Mouse (Mus musculus): Measurements from ENCODE around the gene Asb8. TPM values are rescaled to one million over a fixed set of nuclear protein-coding genes. Genes with fewer than 3 reads are reported as not detected.

Gene Asb8
- total and polyA plus RNA-seq, 2 experiments: 10.8 to 32.9 TPM

DNA sequence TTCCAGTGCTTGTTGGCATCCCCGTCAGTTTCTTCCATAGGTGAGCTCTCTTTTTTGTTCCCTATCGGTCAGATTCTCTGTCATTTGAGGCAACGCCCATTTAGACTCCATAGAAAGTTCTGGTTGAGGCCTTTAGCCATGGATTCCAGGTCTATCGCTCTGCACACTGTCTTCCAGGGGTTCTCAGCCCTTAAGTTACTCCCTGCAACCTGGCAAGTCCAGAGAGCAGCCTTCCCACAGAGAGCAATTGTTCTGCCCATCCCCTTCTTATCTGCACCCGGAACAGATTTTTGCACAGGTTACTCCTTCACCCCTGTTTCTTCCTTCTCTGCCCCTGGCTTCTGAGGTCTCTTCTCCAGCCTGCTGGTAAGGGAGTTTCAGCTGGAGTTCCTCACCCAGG, 6.7 kb upstream of the Asb8 start:
- Histone ChIP-seq H3K4me1 (ENCODE audit: control insufficient read depth, insufficient read depth, low read length) (no peaks in the 10 kb centered on the region), H3K27me3 (ENCODE audit: control insufficient read depth, insufficient read depth, low read length) (peaks cover 14% of the 10 kb centered on the region), H3K79me2 (ENCODE audit: control insufficient read depth, insufficient read depth, low read length) (no peaks in the 10 kb centered on the region), H3K27ac (replicated peaks; ENCODE audit: insufficient read depth, low read depth, low read length) (no peak overlapping the region), H3K4me3 (ENCODE audit: insufficient read depth, low read depth, low read length) (no peak overlapping the region), H3K36me3 (ENCODE audit: control insufficient read depth, insufficient read depth, low read length) (no peaks in the 10 kb centered on the region), H3K9ac (ENCODE audit: low read depth, low read length) (no peak overlapping the region)
- 66% methylated on average over 5 of the region's 5 CpGs for WGBS
- no peak for DNase-seq (ENCODE audit: extremely low read depth, low read depth, low spot score)
- TF ChIP-seq CTCF (IDR thresholded peaks at IDR 0.05; ENCODE audit: low read depth, low read length) (no peak), POLR2A (IDR thresholded peaks at IDR 0.05; ENCODE audit: extremely low read depth, insufficient read depth, low read length) (no peak)

DNA sequence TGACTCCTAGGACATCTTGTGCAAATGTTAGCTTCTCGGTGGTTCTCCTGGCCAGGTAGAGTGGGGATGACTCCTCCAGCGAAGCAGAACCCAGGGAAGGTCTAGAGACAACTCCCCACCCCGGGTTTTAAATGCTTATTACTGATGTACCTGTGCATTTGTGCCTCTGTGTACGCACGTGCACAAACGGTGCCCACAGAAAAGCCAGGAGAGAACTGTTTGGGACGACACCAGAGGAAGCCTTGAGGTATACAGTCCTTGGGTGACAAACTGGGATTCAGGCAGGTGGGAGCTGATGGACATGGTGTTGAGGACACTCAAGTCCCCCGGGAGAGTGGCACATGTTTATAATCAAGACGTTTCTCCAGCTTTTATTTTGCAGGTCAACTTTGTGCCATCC, 5.5 kb upstream of the Asb8 start:
- no peak overlapping the region for H3K9ac ChIP-seq (ENCODE audit: low read depth, low read length)
- no peaks in the 10 kb centered on the region for H3K4me1 ChIP-seq (ENCODE audit: control insufficient read depth, insufficient read depth, low read length)
- 62% methylated on average over 9 of the region's 9 CpGs for WGBS
- TF ChIP-seq CTCF (IDR thresholded peaks at IDR 0.05; ENCODE audit: low read depth, low read length) (no peak), POLR2A (IDR thresholded peaks at IDR 0.05; ENCODE audit: extremely low read depth, insufficient read depth, low read length) (no peak)
- no peak overlapping the region for H3K4me3 ChIP-seq (ENCODE audit: insufficient read depth, low read depth, low read length)
- no peaks in the 10 kb centered on the region for H3K36me3 ChIP-seq (ENCODE audit: control insufficient read depth, insufficient read depth, low read length)
- no peak for DNase-seq (ENCODE audit: extremely low read depth, low read depth, low spot score)
- H3K27me3 ChIP-seq (ENCODE audit: control insufficient read depth, insufficient read depth, low read length): peaks cover 16% of the 10 kb centered on the region
- H3K27ac ChIP-seq (replicated peaks; ENCODE audit: insufficient read depth, low read depth, low read length): no peak overlapping the region
- H3K79me2 ChIP-seq (ENCODE audit: control insufficient read depth, insufficient read depth, low read length): no peaks in the 10 kb centered on the region

DNA sequence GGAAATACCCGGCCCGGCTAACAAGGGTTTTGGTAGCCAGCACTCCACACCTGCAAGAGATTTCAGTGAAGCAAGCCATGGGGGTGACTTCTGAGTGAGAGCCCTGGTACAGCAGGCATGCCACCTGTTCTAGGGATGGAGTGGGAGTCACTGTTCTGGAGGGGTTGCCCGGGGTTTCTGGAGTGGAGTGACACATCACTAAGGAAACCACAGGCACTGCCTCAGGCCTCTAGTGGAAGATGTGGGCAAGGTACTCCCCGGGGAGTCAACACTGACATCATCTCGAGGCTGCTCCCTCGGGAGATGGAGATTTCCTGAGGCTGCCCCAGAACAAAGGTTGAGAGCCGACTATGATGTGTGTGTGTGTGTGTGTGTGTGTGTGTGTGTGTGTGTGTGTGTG, 4.9 kb upstream of the Asb8 start:
- Histone ChIP-seq H3K79me2 (ENCODE audit: control insufficient read depth, insufficient read depth, low read length) (no peaks in the 10 kb centered on the region), H3K4me3 (ENCODE audit: insufficient read depth, low read depth, low read length) (no peak overlapping the region), H3K27ac (replicated peaks; ENCODE audit: insufficient read depth, low read depth, low read length) (no peak overlapping the region), H3K4me1 (ENCODE audit: control insufficient read depth, insufficient read depth, low read length) (no peaks in the 10 kb centered on the region), H3K9ac (ENCODE audit: low read depth, low read length) (no peak overlapping the region), H3K27me3 (ENCODE audit: control insufficient read depth, insufficient read depth, low read length) (peaks cover 18% of the 10 kb centered on the region), H3K36me3 (ENCODE audit: control insufficient read depth, insufficient read depth, low read length) (no peaks in the 10 kb centered on the region)
- WGBS: 28% methylated on average over 7 of the region's 7 CpGs
- no peak for DNase-seq (ENCODE audit: extremely low read depth, low read depth, low spot score)
- no peak for TF ChIP-seq POLR2A (IDR thresholded peaks at IDR 0.05; ENCODE audit: extremely low read depth, insufficient read depth, low read length)
- no peak for TF ChIP-seq CTCF (IDR thresholded peaks at IDR 0.05; ENCODE audit: low read depth, low read length)

DNA sequence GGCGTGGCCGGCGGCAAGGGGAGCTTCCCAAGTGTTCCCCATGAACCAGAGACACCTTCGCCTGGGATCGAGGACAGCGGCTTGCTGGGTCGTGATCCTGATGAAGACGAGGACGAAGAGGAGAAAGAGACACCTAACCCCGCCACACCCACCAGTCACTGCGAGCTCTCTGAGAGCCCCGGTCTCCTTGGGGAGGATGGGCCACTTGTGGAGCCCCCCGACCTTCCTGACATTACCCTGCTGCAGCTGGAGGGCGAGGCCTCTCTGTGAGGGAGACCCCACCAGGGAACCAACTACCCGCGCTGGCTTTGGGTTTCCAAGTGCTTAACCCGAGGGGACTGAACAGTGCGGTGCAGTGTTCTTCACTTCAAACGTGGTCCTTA, 3.2 kb upstream of the Asb8 start:
- Histone ChIP-seq H3K36me3 (ENCODE audit: control insufficient read depth, insufficient read depth, low read length) (no peaks in the 10 kb centered on the region), H3K9ac (ENCODE audit: low read depth, low read length) (no peak overlapping the region), H3K79me2 (ENCODE audit: control insufficient read depth, insufficient read depth, low read length) (no peaks in the 10 kb centered on the region), H3K4me1 (ENCODE audit: control insufficient read depth, insufficient read depth, low read length) (no peaks in the 10 kb centered on the region), H3K27me3 (ENCODE audit: control insufficient read depth, insufficient read depth, low read length) (peaks cover 19% of the 10 kb centered on the region), H3K4me3 (ENCODE audit: insufficient read depth, low read depth, low read length) (no peak overlapping the region), H3K27ac (replicated peaks; ENCODE audit: insufficient read depth, low read depth, low read length) (no peak overlapping the region)
- TF ChIP-seq POLR2A (IDR thresholded peaks at IDR 0.05; ENCODE audit: extremely low read depth, insufficient read depth, low read length) (no peak), CTCF (IDR thresholded peaks at IDR 0.05; ENCODE audit: low read depth, low read length) (no peak)
- 10% methylated on average over 19 of the region's 19 CpGs for WGBS
- DNase-seq (ENCODE audit: extremely low read depth, low read depth, low spot score): no peak

DNA sequence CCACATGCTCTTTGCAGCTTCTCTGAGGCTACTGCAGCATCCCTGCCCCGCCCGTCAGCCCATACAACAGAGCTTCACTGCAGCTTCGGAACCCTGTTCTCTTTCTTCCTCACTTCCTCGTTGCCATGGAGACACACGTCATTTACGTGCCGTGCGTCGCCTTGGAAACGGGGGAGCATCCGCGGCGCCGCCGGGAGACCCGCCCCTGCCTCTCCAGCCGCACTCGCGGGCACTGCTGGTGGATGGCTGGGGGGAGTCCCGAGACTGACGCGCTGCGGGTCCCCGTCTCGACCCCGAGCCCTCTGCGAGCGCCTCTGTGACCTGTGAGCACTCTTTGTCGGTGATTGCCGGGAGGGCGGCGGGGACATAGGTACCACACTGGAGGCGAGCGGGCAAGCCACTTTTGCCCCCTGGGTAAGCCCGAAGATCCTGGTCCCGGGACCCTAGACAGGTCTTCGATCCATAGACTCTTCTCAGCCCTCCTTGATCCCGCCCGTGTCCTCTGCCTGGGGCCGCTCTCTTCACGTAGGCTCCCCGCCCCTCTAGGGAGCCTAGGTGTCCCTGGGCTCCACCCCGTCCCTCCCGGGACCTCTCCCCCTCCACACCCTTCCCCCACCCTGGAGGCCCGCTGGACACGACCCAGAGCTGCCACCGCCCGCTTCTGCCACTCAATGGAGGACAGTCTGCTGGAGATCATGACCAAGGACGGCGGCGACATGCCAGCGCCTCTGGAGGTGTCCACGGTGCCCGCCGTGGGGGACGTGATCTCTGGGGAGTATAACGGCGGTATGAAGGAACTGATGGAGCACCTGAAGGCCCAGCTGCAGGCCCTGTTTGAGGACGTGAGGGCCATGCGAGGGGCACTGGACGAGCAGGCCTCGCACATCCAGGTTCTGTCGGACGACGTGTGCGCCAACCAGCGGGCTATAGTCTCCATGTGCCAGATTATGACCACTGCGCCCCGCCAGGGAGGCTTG, 2.5 kb upstream of the Asb8 start:
- no peaks in the 10 kb centered on the region for H3K79me2 ChIP-seq (ENCODE audit: control insufficient read depth, insufficient read depth, low read length)
- DNase-seq (ENCODE audit: extremely low read depth, low read depth, low spot score): no peak
- no peak overlapping the region for H3K9ac ChIP-seq (ENCODE audit: low read depth, low read length)
- peaks cover 19% of the 10 kb centered on the region for H3K27me3 ChIP-seq (ENCODE audit: control insufficient read depth, insufficient read depth, low read length)
- H3K4me3 ChIP-seq (ENCODE audit: insufficient read depth, low read depth, low read length): no peak overlapping the region
- H3K4me1 ChIP-seq (ENCODE audit: control insufficient read depth, insufficient read depth, low read length): no peaks in the 10 kb centered on the region
- no peak for TF ChIP-seq POLR2A (IDR thresholded peaks at IDR 0.05; ENCODE audit: extremely low read depth, insufficient read depth, low read length)
- no peak for TF ChIP-seq CTCF (IDR thresholded peaks at IDR 0.05; ENCODE audit: low read depth, low read length)
- no peak overlapping the region for H3K27ac ChIP-seq (replicated peaks; ENCODE audit: insufficient read depth, low read depth, low read length)
- WGBS: 3% methylated on average over 69 of the region's 69 CpGs
- no peaks in the 10 kb centered on the region for H3K36me3 ChIP-seq (ENCODE audit: control insufficient read depth, insufficient read depth, low read length)
